Mouse (Mus musculus) kidney, adult 9 months (tissue): Measurements from ENCODE around the gene Mmp9.

Experiments
- DNase-seq: peaks from one replicate; pipeline ENCODE4 v3.0.0; 2022

Gene Mmp9

GRCm38 (mm10) chr2:164956195-164956594 is 15.6 kb downstream of the Mmp9 start:
- no peak for DNase-seq

- DNase-seq, result no peak
Measured at GRCm38 (mm10) chr2:164957548-164958315, 17.2 kb downstream of the Mmp9 start.

DNA sequence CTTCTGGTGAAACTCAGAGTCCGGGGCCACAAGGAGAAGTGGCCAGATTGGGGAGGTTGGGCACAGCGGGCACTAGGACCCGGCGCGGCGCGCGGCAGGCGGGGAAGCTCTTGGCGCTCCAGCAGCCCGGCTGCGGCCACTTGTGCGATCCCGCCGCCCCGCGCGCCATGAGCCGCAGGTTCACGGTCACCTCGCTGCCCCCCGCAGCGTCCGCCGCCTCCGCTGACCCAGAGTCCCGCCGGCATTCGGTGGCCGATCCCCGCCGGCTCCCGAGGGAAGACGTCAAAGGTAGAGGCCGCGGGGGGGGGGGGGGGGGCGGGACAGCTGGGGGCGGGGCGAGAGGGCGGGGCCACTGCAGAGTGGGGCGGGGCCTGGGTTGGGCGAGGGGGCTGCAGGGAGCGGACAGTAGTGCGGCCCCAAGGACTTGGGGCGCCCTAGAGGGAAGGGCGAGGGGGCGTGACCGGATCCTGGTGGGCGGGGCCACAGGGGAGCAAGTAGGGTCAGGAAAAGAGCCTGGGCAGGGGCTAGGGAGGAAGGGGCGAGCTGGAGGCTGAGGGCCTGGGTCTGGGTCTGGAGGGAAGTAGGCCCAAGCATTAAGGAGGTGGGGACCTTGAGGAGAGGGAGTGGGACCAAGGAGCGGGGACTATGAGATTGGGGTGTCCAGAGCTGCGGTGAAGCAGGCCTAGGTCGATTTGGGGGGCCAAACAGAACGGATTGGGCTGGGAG is 20.3 kb downstream of the Mmp9 start, which contains the start of gene Slc12a5:
Gene Slc12a5, plus strand, starts transcription at position 87 of the 726 bp plus-strand sequence.
- DNase-seq, result peak; percentile 52

GRCm38 (mm10) chr2:164961506-164962182 is 21.1 kb downstream of the Mmp9 start:
- peak; percentile 69 for DNase-seq

GRCm38 (mm10) chr2:164962183-164962580 is 21.6 kb downstream of the Mmp9 start:
- no peak for DNase-seq

DNA sequence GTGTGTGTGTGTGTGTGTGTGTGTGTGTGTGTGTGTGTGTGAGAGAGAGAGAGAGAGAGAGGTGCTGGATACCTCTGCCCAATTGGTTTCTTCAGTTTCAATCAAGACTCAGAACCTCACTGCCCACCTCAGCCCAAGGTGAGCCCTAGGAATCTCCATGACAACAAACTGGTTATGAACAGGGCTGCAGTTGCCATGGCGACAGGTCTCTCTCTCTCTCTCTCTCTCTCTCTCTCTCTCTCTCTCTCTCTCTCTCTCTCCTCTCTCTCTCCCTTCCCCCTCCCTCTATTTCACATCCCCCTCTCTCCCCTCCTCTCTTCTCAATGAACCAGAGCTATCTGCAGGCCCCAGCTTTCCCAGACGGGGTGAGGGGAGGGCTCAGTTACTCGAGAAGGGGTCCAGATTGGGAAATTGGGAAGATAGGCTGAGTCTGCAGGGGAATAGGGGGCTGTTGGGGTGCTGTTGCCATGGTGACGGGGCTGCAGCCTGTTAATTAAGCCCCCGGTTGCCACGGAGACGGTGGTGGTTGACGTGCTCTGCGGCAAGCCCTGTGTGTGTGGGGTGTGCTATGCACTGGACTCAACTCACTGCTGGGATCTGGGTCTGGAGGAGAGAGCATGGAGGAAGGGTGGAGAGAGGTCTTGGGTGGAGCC is 23.8 kb downstream of the Mmp9 start:
- DNase-seq, result no peak

- no peak for DNase-seq
Measured at GRCm38 (mm10) chr2:164964981-164965380, 24.4 kb downstream of the Mmp9 start.

DNA sequence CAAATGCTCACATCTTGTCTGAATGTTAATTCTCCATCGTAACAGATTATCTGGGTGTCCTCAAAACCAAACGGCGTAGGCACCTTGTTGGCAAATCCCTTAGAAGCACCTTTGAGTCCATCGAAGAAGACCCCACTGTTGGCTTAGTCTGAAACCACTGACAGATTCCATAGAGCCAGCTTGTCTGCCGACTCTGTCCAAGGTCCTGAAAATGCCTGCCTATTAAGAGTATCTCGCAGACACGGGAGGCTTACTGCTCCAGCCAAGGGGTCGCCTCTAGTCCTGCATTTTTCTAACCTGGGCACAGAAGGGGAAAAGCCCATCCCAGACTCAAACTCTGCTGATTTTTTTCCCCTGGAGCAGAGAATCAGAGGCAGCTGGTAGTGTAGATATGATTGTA is 25.8 kb downstream of the Mmp9 start:
- peak; percentile 24 for DNase-seq

- no peak for DNase-seq
Measured at GRCm38 (mm10) chr2:164967193-164967592, 26.6 kb downstream of the Mmp9 start.

DNA sequence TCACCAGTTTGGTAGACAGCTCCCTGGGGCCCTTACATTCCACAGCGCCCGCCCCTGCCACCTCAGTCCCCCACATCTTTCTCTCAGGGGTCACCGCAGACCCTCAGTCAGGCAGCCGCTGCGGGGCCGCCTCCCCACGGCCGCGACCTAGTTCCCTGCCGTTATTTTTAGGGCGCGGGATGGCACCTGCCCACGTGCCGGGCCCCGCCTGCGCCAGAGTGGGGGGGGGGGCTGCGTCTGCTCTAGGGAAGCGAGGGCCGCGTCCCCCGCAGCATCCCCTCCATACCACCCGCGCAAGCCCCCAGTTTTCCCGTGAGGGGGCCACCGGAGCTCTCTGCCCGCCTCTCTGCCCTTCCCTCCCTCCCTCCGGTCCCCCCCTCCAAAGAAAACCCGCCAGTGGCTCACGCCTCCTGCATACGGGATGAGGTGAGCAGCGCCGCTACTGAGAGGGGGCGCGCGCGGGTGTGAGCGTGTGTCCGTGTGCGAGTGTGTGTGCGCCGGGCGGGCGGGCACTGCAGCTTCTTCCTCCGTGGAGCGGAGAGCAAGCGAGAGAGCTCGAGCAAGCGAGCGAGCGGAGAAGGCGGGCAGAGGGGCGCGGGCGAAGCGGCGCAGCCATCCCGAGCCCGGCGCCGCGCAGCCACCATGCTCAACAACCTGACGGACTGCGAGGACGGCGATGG is 27.3 kb downstream of the Mmp9 start:
- no peak for DNase-seq

GRCm38 (mm10) chr2:164968451-164968851 is 27.9 kb downstream of the Mmp9 start:
- peak; percentile 47 for DNase-seq

- DNase-seq, result no peak
Measured at GRCm38 (mm10) chr2:164969348-164969781, 28.8 kb downstream of the Mmp9 start.

DNA sequence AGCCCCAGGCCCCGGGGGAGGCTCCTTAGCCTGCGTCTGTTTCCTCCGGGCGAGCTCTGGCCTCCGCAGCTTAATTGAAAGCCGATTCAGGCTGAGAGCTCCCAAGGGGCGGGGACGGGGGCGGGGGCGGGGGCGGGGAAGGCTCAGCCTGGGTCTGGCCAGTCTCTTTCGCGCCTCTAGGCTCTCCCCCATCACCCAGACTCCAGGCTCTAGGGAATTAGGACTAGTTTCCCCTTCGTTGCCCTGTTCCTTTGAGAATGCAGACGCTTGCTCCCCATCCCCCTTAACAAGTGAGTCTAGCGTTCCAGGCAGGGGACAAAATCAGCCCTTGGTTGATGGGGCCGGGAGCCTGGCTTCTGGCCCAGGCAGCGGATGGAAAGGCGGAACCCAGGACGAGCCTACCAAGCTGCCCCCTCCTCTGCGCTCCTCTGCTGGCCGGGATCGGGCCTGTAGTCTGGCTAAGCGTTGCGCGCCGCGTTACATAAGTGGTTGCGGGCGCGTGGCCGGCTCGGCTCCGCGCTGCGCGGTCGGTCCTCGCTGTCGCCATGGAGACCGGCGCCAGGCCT is 30.1 kb downstream of the Mmp9 start:
- no peak for DNase-seq

DNA sequence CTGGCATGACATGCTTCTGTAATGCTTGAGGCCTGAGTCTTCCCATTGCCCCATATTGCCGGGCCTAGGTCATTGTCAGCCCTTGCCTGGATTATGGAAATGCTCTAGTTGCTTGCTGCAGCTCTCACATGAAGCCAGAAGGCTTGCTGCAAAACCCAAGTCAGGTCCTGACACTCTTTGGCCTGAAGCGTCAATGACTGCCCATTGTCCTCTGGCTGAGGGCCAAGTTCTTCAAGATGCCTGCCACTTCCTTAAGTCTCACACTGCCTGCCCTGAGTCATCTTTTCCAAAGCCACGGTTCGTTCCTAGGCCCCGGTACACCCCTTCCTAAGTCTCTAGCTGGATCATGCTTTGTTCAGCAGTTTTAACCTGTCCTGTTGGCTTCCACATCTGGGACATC is 32.1 kb downstream of the Mmp9 start:
- no peak for DNase-seq

GRCm38 (mm10) chr2:164975611-164976010 is 35.0 kb downstream of the Mmp9 start:
- DNase-seq, result no peak

DNA sequence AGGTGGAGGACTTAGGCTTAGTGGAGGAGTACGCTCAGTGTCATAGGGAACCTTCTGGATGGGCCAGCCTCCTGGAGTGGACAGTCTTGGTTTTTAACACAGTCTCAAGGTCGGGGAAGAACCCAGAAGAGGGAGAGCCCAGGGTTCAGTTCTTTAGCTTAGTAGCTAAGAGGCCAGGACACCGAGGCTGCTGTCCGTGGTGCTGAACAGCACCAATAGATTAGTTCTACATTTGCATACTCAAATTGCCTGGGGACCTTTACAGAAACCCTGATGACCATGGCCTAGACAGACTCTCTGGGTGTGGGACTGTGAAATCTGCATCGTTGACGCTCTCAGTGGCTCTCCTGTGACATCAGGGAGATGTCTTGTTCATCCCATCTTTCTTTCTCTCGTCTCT is 39.2 kb downstream of the Mmp9 start:
- DNase-seq, result no peak

DNA sequence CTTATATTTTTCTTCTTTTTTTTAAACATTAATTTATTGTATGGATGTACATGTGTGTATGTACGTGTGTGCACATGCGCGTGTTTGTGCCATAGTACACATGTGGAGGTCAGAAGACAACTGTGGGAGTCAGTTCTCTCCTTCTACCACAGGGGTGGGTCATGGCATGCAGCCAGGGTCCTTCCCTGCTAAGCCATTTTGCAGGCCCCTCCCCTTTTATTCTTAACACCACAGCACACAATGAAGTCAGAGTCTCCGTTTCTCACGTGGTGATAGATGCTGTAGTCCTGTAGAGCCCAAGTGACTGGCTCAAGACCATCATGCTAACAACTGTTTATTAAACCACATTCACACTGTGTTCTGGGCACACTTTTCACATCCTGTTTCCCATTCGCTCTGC is 45.4 kb downstream of the Mmp9 start:
- DNase-seq, result no peak

DNA sequence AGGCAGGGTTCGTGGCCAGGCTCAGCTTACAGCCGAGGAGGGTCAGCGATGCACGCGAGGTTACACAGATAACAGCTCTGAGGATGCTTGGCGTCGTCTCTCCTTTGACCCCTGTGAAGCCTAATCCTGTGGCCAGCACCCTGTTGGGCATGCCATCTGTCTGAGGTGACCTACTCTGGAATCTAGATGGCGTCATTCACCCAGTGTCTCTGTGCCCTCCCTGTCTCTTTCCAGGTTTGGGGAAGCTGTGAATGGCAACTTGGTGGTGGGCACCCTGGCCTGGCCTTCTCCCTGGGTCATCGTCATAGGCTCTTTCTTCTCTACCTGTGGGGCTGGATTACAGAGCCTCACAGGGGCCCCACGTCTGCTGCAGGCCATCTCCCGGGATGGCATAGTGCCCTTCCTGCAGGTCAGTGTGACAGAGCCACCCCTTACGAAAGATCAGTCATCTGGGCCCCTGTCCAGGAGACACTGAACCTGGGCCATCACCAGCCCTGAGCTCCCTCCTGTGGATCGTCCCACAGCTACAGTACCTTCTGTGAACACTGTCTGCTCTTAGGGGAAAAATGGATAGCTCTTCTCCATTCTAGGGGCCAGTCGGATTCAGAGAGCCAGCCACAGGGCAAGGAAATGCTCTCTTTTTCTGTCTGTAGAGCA is 45.9 kb downstream of the Mmp9 start:
- DNase-seq, result no peak

GRCm38 (mm10) chr2:164988777-164989176 is 48.2 kb downstream of the Mmp9 start:
- peak; percentile 33 for DNase-seq

DNA sequence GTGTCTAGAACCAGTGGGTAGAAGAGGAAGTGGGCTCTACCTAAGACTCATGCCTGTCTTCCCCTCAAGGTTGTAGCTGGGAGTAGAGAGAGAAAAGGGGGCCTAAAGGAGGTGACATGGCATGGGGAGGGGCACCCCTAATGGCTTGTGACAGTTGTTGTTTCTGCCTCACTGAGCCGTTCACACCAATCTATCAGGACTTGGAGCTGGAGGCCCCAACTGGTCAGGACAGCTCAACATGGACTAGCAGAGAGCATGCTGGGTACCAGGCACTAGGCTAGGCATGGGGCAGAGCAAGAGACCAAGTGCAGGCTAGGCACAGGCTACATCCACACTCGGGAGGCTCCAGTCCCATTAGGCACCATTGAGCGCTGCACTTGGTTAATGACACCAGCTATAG is 50.5 kb downstream of the Mmp9 start:
- no peak for DNase-seq

- no peak for DNase-seq
Measured at GRCm38 (mm10) chr2:164991808-164992207, 51.2 kb downstream of the Mmp9 start.

GRCm38 (mm10) chr2:164994156-164994555 is 53.6 kb downstream of the Mmp9 start:
- DNase-seq, result no peak
